Comparison of ENCODE assay signal across 28 mouse cellular contexts in the genomic region with DNA sequence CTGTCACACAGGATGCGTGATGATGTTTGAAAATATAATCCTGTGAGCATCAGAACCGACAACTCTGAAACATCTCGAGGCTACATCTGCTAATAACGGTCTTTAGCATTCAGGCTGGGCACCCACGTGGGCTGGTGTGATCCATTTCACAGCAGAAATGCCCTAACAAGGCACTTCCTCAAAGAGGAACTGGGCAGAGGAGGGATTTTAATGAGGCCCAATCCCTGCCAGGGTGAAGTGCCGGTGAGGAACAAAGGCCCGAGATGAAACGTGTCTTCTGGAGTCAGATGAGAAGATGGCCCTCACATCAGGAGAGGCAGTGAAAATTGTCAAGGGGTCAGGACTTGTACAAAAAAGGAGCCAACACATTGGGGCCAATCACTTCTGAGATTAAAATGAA.
DNase-seq lines count a peak whose midpoint lies in the region; ATAC-seq lines count a peak whose summit lies in the region.
"Had no signal": no experiment of that assay in that cellular context is flagged by ENCODE, and none has a peak within 500 bp of the region (broad histone marks: within the 10 kb centered on the region; RNA-seq: fewer than 3 reads in every experiment).

No protein-coding gene starts in this region.

- no peaks in the 10 kb centered on the region for H3K27me3 ChIP-seq in forebrain, embryonic 13.5 days
- H3K27me3 ChIP-seq in forebrain, embryonic 12.5 days, result no peaks in the 10 kb centered on the region
- H3K27me3 ChIP-seq in midbrain, embryonic 15.5 days (replicated peaks), result no peaks in the 10 kb centered on the region
- H3K27me3 ChIP-seq in midbrain, embryonic 13.5 days, result no peaks in the 10 kb centered on the region
- H3K27me3 ChIP-seq in splenic B cell, adult 2 months (ENCODE audit: control insufficient read depth, insufficient read depth, low read length, poor library complexity, severe bottlenecking), result no peaks in the 10 kb centered on the region
- H3K27me3 ChIP-seq: liver, embryonic 12.5 days; neural tube, embryonic 12.5 days had no signal

- DNase-seq in splenic B cell, adult 2 months (ENCODE audit: low read depth, low spot score), result peak; percentile 50
- no peak for DNase-seq in kidney, adult 9 months
- DNase-seq: adrenal gland, postnatal 14 days; cerebellum, adult 11 months; cerebellum, postnatal 14 days; gastrocnemius, adult 2 months; heart, postnatal 4 days; kidney, adult 2 months; kidney, postnatal 14 days; layer of hippocampus, postnatal 36 days; lung, adult 2 months; lung, postnatal 14 days; thymus, adult 18-20 months; thymus, postnatal 4 days had no signal

- H3K27ac ChIP-seq in forebrain, embryonic 13.5 days, result no peak overlapping the region
- H3K27ac ChIP-seq in forebrain, embryonic 12.5 days, result no peak overlapping the region
- no peak overlapping the region; the same call in 1 of the 2 replicates for H3K27ac ChIP-seq in midbrain, embryonic 15.5 days
- no peak overlapping the region for H3K27ac ChIP-seq in midbrain, embryonic 13.5 days
- H3K27ac ChIP-seq: gastrocnemius, adult 2 months; heart, embryonic 10.5 days; hindbrain, embryonic 14.5 days; limb, embryonic 13.5 days; liver, embryonic 12.5 days; neural tube, embryonic 12.5 days had no signal

- no peaks in the 10 kb centered on the region for H3K9me3 ChIP-seq in forebrain, embryonic 13.5 days (replicated peaks)
- no peaks in the 10 kb centered on the region for H3K9me3 ChIP-seq in forebrain, embryonic 12.5 days
- H3K9me3 ChIP-seq in midbrain, embryonic 15.5 days, result no peaks in the 10 kb centered on the region
- H3K9me3 ChIP-seq in midbrain, embryonic 13.5 days, result no peaks in the 10 kb centered on the region
- H3K9me3 ChIP-seq: heart, embryonic 10.5 days; liver, embryonic 12.5 days had no signal

- H3K4me3 ChIP-seq in forebrain, embryonic 13.5 days, result no peak overlapping the region
- H3K4me3 ChIP-seq in forebrain, embryonic 12.5 days (replicated peaks), result no peak overlapping the region
- H3K4me3 ChIP-seq in midbrain, embryonic 15.5 days, result no peak overlapping the region
- no peak overlapping the region for H3K4me3 ChIP-seq in midbrain, embryonic 13.5 days (replicated peaks)
- H3K4me3 ChIP-seq: gastrocnemius, adult 2 months; heart, embryonic 10.5 days; limb, embryonic 13.5 days; liver, embryonic 12.5 days; megakaryocyte, embryonic 14.5 days; neural tube, embryonic 12.5 days had no signal

- 0 out of 2 replicates have a peak, but pooled peaks have one; percentile 45 for ATAC-seq in forebrain, embryonic 13.5 days
- no peak for ATAC-seq in forebrain, embryonic 12.5 days (ENCODE audit: low FRiP score)
- peak; percentile 57 for ATAC-seq in midbrain, embryonic 15.5 days (replicated peaks)
- no peak for ATAC-seq in midbrain, embryonic 13.5 days
- peak; percentile 90 for ATAC-seq in granulocyte monocyte progenitor cell, adult 5-6 weeks (replicated peaks; ENCODE audit: poor library complexity, severe bottlenecking)
- no peak for ATAC-seq in erythroblast, adult 5-6 weeks (replicated peaks; ENCODE audit: low FRiP score, poor library complexity, severe bottlenecking)
- ATAC-seq: CD4-positive, CD25-positive, alpha-beta regulatory T cell, adult 4 months; inflammation-experienced regulatory T-cells, adult 6 months; liver, embryonic 12.5 days had no signal

- 0 out of 2 replicates have a peak, but pooled peaks cover 3% of the 10 kb centered on the region for H3K4me1 ChIP-seq in forebrain, embryonic 13.5 days
- H3K4me1 ChIP-seq in forebrain, embryonic 12.5 days, result 0 out of 2 replicates have a peak, but pooled peaks cover 4% of the 10 kb centered on the region
- 0 out of 2 replicates have a peak, but pooled peaks cover 3% of the 10 kb centered on the region for H3K4me1 ChIP-seq in midbrain, embryonic 15.5 days
- H3K4me1 ChIP-seq in midbrain, embryonic 13.5 days (replicated peaks), result peaks cover 17% of the 10 kb centered on the region; the same call in 1 of the 2 replicates
- H3K4me1 ChIP-seq: heart, embryonic 10.5 days; liver, embryonic 12.5 days; megakaryocyte, embryonic 14.5 days; neural tube, embryonic 12.5 days had no signal

- no peak overlapping the region for H3K9ac ChIP-seq in forebrain, embryonic 13.5 days
- H3K9ac ChIP-seq in forebrain, embryonic 12.5 days, result no peak overlapping the region
- no peak overlapping the region for H3K9ac ChIP-seq in midbrain, embryonic 15.5 days
- H3K9ac ChIP-seq in midbrain, embryonic 13.5 days (replicated peaks), result no peak overlapping the region
- H3K9ac ChIP-seq: hindbrain, embryonic 14.5 days; limb, embryonic 13.5 days; liver, embryonic 12.5 days; neural tube, embryonic 12.5 days had no signal

- H3K4me2 ChIP-seq in forebrain, embryonic 13.5 days, result no peak overlapping the region
- no peak overlapping the region for H3K4me2 ChIP-seq in forebrain, embryonic 12.5 days
- H3K4me2 ChIP-seq in midbrain, embryonic 15.5 days, result no peak overlapping the region
- H3K4me2 ChIP-seq in midbrain, embryonic 13.5 days (replicated peaks), result no peak overlapping the region
- H3K4me2 ChIP-seq: hindbrain, embryonic 14.5 days; limb, embryonic 13.5 days; liver, embryonic 12.5 days; neural tube, embryonic 12.5 days had no signal

- 79% methylated on average over 8 of the region's 8 CpGs for WGBS in forebrain, embryonic 13.5 days
- 77% methylated on average over 8 of the region's 8 CpGs for WGBS in forebrain, embryonic 12.5 days
- WGBS in midbrain, embryonic 15.5 days, result 54% methylated on average over 8 of the region's 8 CpGs
- 80% methylated on average over 8 of the region's 8 CpGs for WGBS in midbrain, embryonic 13.5 days

- H3K36me3 ChIP-seq in forebrain, embryonic 13.5 days (ENCODE audit: poor library complexity, severe bottlenecking), result no peaks in the 10 kb centered on the region
- no peaks in the 10 kb centered on the region for H3K36me3 ChIP-seq in forebrain, embryonic 12.5 days (replicated peaks)
- H3K36me3 ChIP-seq in midbrain, embryonic 15.5 days (replicated peaks), result no peaks in the 10 kb centered on the region
- no peaks in the 10 kb centered on the region for H3K36me3 ChIP-seq in midbrain, embryonic 13.5 days
- H3K36me3 ChIP-seq in splenic B cell, adult 2 months (ENCODE audit: control insufficient read depth, insufficient read depth, low read length, poor library complexity, severe bottlenecking), result no peaks in the 10 kb centered on the region
- H3K36me3 ChIP-seq: heart, embryonic 10.5 days; limb, embryonic 13.5 days; liver, embryonic 12.5 days; neural tube, embryonic 12.5 days had no signal

Comparison
In these comparisons a context has a peak if more than half of its experiments do, and no peak if none do; other contexts are left out.
1. ATAC-seq: peak in forebrain, embryonic 13.5 days (single experiment), midbrain, embryonic 15.5 days (single experiment) and granulocyte monocyte progenitor cell, adult 5-6 weeks (single experiment); none in forebrain, embryonic 12.5 days (single experiment), midbrain, embryonic 13.5 days (single experiment) and erythroblast, adult 5-6 weeks (single experiment).